Mouse (Mus musculus): ENCODE data around the gene Mrrf. TPM values are rescaled to one million over a fixed set of nuclear protein-coding genes. Genes with fewer than 3 reads are reported as not detected.
A peak's percentile ranks its signal among the peaks of the same experiment; 100 is the strongest.
"Not testable (repeated sequence)": the region's sequence is repeated elsewhere in the genome, so short reads cannot be mapped to it uniquely, and the experiment has no call there.

Mrrf gene
- polyA plus RNA-seq, 1 experiment from 2014 or later = 30.8 TPM

DNA sequence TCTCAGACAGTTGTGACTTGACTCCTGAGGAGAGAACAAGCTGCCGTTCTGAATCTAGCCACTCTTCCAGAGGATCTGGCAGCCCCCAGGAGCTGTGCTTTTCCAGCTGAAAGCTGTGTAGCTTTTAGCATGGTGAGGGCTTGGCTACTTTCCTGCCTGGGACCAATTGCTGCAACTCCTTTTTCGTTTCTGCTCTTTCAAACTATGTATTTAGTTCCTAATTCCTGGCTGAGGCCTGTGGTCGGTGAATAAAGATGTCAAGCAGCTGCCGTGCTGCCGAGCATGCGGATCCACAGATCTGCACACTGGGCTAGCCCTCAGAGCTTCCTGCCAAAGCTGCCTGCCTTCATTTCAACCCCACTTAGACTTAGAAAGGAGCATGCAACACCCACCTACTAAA lies 48.7 kb downstream of the Mrrf start:
- Histone ChIP-seq H3K27me3 (ENCODE audit: control insufficient read depth, insufficient read depth, low read length) (no peaks in the 10 kb centered on the region), H3K4me2 (no peak overlapping the region), H3K27ac (ENCODE audit: low read depth, low read length) (no peak overlapping the region), H3K9ac (ENCODE audit: low read length) (no peak overlapping the region), H3K9me3 (ENCODE audit: control insufficient read depth, low read length) (no peaks in the 10 kb centered on the region), H3K4me1 (ENCODE audit: control insufficient read depth, insufficient read depth, low read length) (no peaks in the 10 kb centered on the region), H3K36me3 (ENCODE audit: control insufficient read depth, insufficient read depth, low read length) (no peaks in the 10 kb centered on the region), H3K4me3 (ENCODE audit: low read depth, low read length) (no peak overlapping the region)
- DNase-seq (ENCODE audit: low spot score, missing footprints) (no peak), ATAC-seq (ENCODE audit: low FRiP score) (no peak)
- WGBS = 67% methylated on average over 6 of the region's 6 CpGs

DNA sequence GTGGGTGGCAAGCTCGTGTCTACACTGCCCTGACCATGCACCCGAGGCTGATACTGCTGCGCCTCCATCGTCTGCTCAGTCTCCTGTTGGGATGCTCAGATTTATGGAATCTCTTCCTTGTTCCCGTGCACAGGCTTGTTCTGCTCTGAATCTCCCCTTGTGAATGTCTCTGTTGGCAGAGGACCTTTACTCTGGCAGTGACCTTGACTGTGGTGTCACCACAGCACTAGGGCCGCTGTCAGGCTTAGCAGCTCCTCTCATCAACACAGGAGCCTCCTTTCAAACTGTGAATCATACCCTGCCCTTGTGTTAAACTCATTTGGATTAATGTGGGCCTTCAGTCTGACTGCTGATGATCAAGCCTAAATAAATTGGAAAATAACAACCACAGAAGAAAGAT lies 53.0 kb downstream of the Mrrf start:
- DNase-seq (ENCODE audit: low spot score, missing footprints); H3K9ac ChIP-seq (ENCODE audit: low read length); H3K36me3 ChIP-seq (ENCODE audit: control insufficient read depth, insufficient read depth, low read length); H3K4me3 ChIP-seq (ENCODE audit: low read depth, low read length); H3K27ac ChIP-seq (ENCODE audit: low read depth, low read length); ATAC-seq (ENCODE audit: low FRiP score); H3K27me3 ChIP-seq (ENCODE audit: control insufficient read depth, insufficient read depth, low read length); H3K4me1 ChIP-seq (ENCODE audit: control insufficient read depth, insufficient read depth, low read length); H3K9me3 ChIP-seq (ENCODE audit: control insufficient read depth, low read length); H3K4me2 ChIP-seq: not testable (repeated sequence)
- WGBS = 87% methylated on average over 6 of the region's 6 CpGs

DNA sequence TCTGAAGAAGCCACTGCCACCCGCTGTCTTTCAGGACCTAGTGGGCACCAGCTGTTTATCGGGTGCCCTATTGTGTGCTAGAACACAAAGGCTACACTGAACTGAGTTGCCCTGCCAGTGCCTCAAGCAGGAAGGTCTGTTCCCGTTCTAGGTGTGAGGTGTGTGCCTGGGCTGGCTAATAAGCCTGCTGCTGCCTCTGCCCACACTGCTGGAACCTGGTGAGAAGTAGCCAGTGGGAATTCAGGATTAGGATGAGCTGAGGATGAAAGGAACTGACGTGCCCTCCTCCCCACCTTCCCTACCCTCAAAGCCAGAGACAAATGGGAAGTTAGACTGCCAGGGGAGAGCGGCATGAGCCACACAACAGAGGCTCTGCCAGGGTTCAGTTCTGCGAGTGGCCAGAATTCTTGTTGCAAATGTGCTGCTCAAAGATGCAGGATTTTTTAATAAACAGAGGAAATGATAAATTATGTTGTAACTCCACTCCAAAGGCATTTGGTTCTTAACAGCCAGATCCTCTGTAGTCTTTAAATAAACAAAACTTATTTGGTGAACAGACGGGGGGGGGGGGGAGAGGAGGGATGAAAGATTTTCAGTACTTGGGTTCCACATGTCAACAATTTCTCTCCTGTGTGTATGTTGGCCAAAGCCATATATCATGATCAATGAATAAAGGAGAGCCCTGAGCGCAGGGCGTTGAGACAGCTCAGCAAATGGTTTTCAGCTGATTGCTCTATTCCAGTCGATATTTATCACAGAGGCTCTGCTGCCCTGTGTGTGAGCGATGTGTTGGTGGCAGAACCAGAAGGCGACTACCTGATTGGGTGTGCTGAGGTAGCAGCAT lies 55.1 kb downstream of the Mrrf start:
- H3K4me3 ChIP-seq (ENCODE audit: low read depth, low read length) = no peak overlapping the region
- no peaks in the 10 kb centered on the region for H3K9me3 ChIP-seq (ENCODE audit: control insufficient read depth, low read length)
- H3K4me1 ChIP-seq (ENCODE audit: control insufficient read depth, insufficient read depth, low read length) = no peaks in the 10 kb centered on the region
- H3K9ac ChIP-seq (ENCODE audit: low read length) = no peak overlapping the region; the same call in 1 of the 2 replicates
- H3K36me3 ChIP-seq (ENCODE audit: control insufficient read depth, insufficient read depth, low read length) = no peaks in the 10 kb centered on the region
- DNase-seq (ENCODE audit: low spot score, missing footprints) = no peak
- H3K27me3 ChIP-seq (ENCODE audit: control insufficient read depth, insufficient read depth, low read length) = no peaks in the 10 kb centered on the region
- no peak overlapping the region for H3K4me2 ChIP-seq
- H3K27ac ChIP-seq (ENCODE audit: low read depth, low read length) = no peak overlapping the region
- WGBS = 63% methylated on average over 12 of the region's 12 CpGs
- no peak for ATAC-seq (ENCODE audit: low FRiP score)

DNA sequence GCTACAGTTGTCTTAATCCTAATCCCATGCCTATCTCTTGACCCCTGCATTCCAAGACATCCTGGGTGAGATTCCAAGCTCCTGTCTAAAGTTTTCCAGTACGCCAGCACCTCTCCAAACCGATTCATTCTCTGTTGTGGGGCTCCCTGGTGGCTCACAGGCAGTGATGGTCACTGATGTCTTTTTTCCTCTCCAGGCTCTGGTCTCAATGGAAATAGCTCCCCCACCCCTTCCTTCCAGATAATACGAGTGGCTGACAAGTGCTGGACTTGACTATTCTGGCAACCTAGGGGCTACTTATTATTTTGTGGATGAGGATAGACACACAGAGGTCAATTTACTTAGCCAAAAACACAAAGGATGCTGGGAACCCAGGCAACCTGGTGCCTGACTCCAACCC lies 60.8 kb downstream of the Mrrf start:
- peaks cover 18% of the 10 kb centered on the region for H3K27me3 ChIP-seq (ENCODE audit: control insufficient read depth, insufficient read depth, low read length)
- no peak overlapping the region for H3K27ac ChIP-seq (ENCODE audit: low read depth, low read length)
- H3K36me3 ChIP-seq (ENCODE audit: control insufficient read depth, insufficient read depth, low read length) = no peaks in the 10 kb centered on the region
- H3K4me1 ChIP-seq (ENCODE audit: control insufficient read depth, insufficient read depth, low read length) = peaks cover 12% of the 10 kb centered on the region
- ATAC-seq (ENCODE audit: low FRiP score) = no peak
- 37% methylated on average over 3 of the region's 3 CpGs for WGBS
- H3K4me2 ChIP-seq = no peak overlapping the region
- DNase-seq (ENCODE audit: low spot score, missing footprints) = peak; percentile 82
- no peak overlapping the region for H3K9ac ChIP-seq (ENCODE audit: low read length)
- H3K9me3 ChIP-seq (ENCODE audit: control insufficient read depth, low read length) = no peaks in the 10 kb centered on the region
- H3K4me3 ChIP-seq (ENCODE audit: low read depth, low read length) = no peak overlapping the region

DNA sequence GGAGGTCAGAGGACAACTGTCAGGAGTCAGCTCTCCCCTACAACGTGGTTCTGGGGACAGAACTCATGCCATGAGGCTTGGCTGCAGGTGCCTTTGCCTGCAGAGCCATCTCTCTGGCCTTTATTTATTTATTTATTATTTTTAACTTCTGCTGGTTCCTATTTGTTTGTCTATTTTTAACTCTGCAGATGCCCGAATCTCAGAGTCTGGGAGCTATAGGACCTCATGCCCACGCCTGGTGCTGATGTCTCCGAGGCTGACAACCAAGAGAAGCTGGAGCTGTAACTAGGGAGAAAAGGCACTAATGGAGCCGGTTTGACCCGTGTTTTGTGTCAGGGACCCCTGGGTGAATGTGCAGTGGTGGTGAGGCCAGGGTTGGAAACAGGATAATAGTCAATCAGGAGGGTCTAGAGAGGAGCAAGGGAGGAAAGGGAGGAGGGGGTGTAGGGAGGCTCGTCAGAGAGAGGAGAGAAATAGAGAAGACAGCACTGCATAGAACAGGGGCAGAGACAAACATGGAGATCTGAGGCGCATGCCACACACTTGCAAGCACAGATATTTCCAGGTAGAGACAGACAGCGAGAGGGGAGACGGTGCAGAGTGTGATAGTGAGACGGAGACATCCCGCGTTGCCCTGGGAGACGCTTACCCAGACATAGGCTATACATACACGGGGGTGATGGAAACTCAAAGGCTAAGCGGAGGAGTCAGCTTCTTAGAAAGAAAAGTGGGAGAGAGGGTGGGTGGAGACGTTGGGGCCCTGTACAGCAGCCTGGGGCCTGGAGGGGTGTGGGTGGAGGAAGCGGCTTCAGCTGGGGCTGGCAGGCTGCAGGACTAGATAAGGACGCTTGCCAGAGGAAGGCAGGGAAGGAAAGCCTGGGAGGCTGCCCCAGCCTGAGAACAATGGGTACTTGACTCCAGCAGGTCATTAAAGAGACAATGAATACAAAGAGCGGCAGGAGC lies 62.0 kb downstream of the Mrrf start:
- no peaks in the 10 kb centered on the region for H3K36me3 ChIP-seq (ENCODE audit: control insufficient read depth, insufficient read depth, low read length)
- no peak overlapping the region for H3K27ac ChIP-seq (ENCODE audit: low read depth, low read length)
- ATAC-seq (ENCODE audit: low FRiP score) (peak; percentile 67), DNase-seq (ENCODE audit: low spot score, missing footprints) (peak; percentile 91)
- H3K4me1 ChIP-seq (ENCODE audit: control insufficient read depth, insufficient read depth, low read length) = peaks cover 18% of the 10 kb centered on the region
- peaks cover 30% of the 10 kb centered on the region for H3K27me3 ChIP-seq (ENCODE audit: control insufficient read depth, insufficient read depth, low read length)
- H3K4me3 ChIP-seq (ENCODE audit: low read depth, low read length) = no peak overlapping the region
- peak overlapping the region; percentile 36 for H3K4me2 ChIP-seq
- 11% methylated on average over 20 of the region's 20 CpGs for WGBS
- no peaks in the 10 kb centered on the region for H3K9me3 ChIP-seq (ENCODE audit: control insufficient read depth, low read length)
- H3K9ac ChIP-seq (ENCODE audit: low read length) = peak overlapping the region; percentile 43; the same call in 1 of the 2 replicates

DNA sequence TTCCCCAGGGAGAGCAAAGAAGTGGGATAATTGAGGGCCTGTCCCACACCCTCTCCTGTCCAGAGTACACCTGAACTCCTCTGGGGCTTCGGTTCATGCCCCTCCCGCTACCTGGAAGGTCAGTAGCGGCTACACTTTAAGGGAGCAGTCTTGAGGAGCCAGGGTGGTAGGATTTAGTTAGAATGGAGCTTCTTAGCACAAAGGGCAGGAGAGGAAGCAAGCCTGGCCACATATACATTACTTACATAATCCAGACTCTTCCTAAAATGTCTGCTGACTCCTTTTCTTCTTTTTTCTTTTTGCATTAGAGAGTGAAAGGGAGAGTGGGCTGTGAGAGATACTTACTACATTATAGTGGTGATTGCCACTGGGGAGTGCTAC lies 62.7 kb downstream of the Mrrf start:
- H3K36me3 ChIP-seq (ENCODE audit: control insufficient read depth, insufficient read depth, low read length) = no peaks in the 10 kb centered on the region
- H3K27ac ChIP-seq (ENCODE audit: low read depth, low read length) = no peak overlapping the region
- 10% methylated on average over 3 of the region's 3 CpGs for WGBS
- no peak overlapping the region for H3K9ac ChIP-seq (ENCODE audit: low read length)
- H3K4me1 ChIP-seq (ENCODE audit: control insufficient read depth, insufficient read depth, low read length) = peaks cover 18% of the 10 kb centered on the region
- peak overlapping the region; percentile 36; the same call in 1 of the 2 replicates for H3K4me2 ChIP-seq
- peaks cover 34% of the 10 kb centered on the region for H3K27me3 ChIP-seq (ENCODE audit: control insufficient read depth, insufficient read depth, low read length)
- H3K9me3 ChIP-seq (ENCODE audit: control insufficient read depth, low read length) = no peaks in the 10 kb centered on the region
- no peak for ATAC-seq (ENCODE audit: low FRiP score)
- peak; percentile 80 for DNase-seq (ENCODE audit: low spot score, missing footprints)
- H3K4me3 ChIP-seq (ENCODE audit: low read depth, low read length) = no peak overlapping the region

DNA sequence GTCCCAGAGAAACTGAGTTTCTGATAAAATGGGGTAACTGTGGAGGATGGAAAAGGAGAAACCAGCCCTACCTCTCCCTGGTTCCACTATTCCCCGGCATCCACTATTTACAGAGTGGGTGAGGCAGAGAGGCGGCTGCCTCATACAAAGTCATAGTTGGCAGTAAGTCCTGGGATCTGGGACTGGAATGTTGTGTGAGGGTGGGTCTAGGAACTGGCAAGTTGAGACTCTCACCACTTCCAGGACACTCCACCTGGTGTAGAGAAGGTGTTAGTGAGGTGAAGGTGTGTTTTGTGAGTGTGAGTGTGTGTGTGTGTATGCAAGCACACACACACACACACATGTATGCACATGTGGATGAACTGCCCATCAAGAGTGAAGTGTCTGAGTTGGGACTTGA lies 64.6 kb downstream of the Mrrf start:
- Histone ChIP-seq H3K9me3 (ENCODE audit: control insufficient read depth, low read length) (no peaks in the 10 kb centered on the region), H3K9ac (ENCODE audit: low read length) (no peak overlapping the region), H3K27ac (ENCODE audit: low read depth, low read length) (no peak overlapping the region), H3K4me2 (no peak overlapping the region), H3K4me1 (ENCODE audit: control insufficient read depth, insufficient read depth, low read length) (peaks cover 18% of the 10 kb centered on the region), H3K36me3 (ENCODE audit: control insufficient read depth, insufficient read depth, low read length) (no peaks in the 10 kb centered on the region), H3K4me3 (ENCODE audit: low read depth, low read length) (no peak overlapping the region), H3K27me3 (ENCODE audit: control insufficient read depth, insufficient read depth, low read length) (peaks cover 40% of the 10 kb centered on the region)
- no peak for DNase-seq (ENCODE audit: low spot score, missing footprints)
- 96% methylated on average over 2 of the region's 2 CpGs for WGBS
- no peak for ATAC-seq (ENCODE audit: low FRiP score)

DNA sequence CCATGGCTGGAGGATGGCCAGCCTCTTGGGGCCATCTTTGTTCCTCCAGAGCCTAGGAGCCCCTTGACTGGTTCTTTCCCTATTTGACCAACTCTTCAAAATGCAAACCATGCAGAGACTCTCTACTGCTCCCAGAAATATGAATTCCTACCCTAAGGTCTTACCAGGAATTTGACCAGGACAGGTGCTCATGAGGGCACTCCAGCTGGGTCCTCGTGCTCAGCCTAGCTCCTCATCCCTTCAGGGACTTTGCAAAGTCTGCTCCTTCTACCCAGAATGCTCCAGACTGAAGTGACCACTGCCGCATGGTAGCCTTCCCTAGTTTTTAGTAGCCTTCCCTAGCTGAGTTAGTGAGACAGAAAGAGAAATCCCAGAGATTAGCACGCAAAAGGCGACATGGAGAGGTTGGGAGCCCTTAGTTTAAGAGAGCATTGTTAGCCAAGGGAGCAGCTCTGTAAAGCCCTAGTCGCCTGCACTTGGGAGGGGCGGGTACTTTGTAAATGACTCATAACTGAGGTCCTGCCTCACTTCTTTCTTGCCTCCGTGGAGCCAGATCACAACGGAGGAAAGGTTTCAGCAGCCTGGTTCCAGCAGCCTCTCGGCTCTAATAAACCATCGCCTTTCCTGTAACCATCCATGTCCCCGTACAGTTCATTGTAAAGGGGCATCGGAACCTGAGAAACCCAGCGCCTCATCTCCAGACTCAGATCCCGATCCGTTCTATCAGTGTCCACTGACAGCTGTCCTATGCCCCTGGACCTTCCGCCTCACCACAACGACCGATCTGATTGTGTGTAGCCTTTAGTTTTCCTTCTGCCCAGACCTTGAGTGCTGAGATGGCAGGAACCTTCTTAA lies 65.8 kb downstream of the Mrrf start:
- H3K36me3 ChIP-seq (ENCODE audit: control insufficient read depth, insufficient read depth, low read length) = no peaks in the 10 kb centered on the region
- H3K9me3 ChIP-seq (ENCODE audit: control insufficient read depth, low read length) = no peaks in the 10 kb centered on the region
- 26% methylated on average over 18 of the region's 18 CpGs for WGBS
- ATAC-seq (ENCODE audit: low FRiP score) = no peak
- no peak overlapping the region for H3K9ac ChIP-seq (ENCODE audit: low read length)
- no peak overlapping the region for H3K27ac ChIP-seq (ENCODE audit: low read depth, low read length)
- H3K4me3 ChIP-seq (ENCODE audit: low read depth, low read length) = no peak overlapping the region
- H3K4me2 ChIP-seq = peak overlapping the region; percentile 10; the same call in 1 of the 2 replicates
- peak; percentile 89 for DNase-seq (ENCODE audit: low spot score, missing footprints)
- peaks cover 18% of the 10 kb centered on the region for H3K4me1 ChIP-seq (ENCODE audit: control insufficient read depth, insufficient read depth, low read length)
- H3K27me3 ChIP-seq (ENCODE audit: control insufficient read depth, insufficient read depth, low read length) = peaks cover 40% of the 10 kb centered on the region

Measured in midbrain, embryonic 11.5 days (tissue).